Mouse (Mus musculus) spleen, adult 2 months (tissue): Measurements from ENCODE around the gene Abhd12b.

Experiments used
- CTCF ChIP-seq: fragments of 200-500 bp; IDR thresholded peaks from 2 replicates; pipeline ENCODE4 v1.5.1; 2011; ENCODE audit warnings: mild to moderate bottlenecking, inconsistent platforms; ENCODE audit not compliant: insufficient read depth, insufficient read length, insufficient replicate concordance; ENCODE audit errors: extremely low read depth
- POLR2A ChIP-seq: fragments of 200-500 bp; IDR thresholded peaks from 2 replicates; pipeline ENCODE4 v1.6.1; 2011; ENCODE audit warnings: low read depth, low read length, inconsistent platforms

- TF ChIP-seq POLR2A (no peak), CTCF (no peak)
Observed at GRCm38 (mm10) chr12:70139871-70140270, 14.1 kb upstream of the Abhd12b start.
